Mouse (Mus musculus): ENCODE results near the gene Lad1.

The Lad1 gene

DNA sequence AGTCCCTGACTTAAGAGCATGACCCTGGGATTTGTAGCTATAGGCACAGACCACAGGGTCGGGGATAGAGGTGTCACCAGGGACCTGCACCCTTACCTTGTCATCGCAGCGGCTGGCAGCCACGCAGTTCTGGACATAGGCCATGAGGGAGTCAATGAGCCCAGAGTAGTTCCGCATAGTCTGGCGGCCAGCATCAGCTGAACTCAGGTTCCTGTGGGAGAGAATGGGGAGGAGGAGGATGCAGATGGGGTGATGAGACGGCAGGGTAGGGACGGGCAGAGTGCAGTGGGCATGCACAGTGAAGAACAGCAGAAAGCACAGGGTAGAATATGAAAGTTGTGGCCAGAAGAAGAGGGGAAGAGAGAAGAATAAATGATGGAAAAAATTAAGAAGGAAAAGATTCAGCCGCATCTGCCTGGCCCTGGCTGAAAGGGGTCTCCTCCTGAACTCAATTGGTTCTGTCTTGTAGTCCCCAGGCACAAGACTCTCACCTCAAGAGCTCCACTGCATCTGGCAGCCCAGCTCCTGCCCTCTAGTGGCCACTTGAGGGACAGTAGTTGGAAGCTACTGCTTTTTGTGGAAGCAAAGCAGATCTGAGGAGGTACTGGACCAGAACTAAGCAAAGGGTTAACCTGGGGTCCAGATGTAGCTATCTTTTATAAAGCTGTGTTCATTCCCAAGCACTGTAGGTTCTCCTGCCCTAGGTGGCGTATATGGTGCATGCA lies 64.1 kb downstream of the Lad1 start:
- peak; percentile 36 for DNase-seq (ENCODE audit: low spot score)

All from ovary, postnatal 14 days (tissue).